Mouse (Mus musculus): ENCODE results near the gene Aars2. TPM values are rescaled to one million over a fixed set of nuclear protein-coding genes. Genes with fewer than 3 reads are reported as not detected.

The Aars2 gene
- polyA plus RNA-seq, 1 experiment from 2014 or later, result 35.7 TPM

GRCm38 (mm10) chr17:45503301-45503973, 3.2 kb upstream of the Aars2 start:
- H3K9me3 ChIP-seq (replicated peaks), result no peaks in the 10 kb centered on the region
- H3K4me3 ChIP-seq, result no peak overlapping the region
- WGBS, result 66% methylated on average over 5 of the region's 5 CpGs
- peaks cover 20% of the 10 kb centered on the region for H3K4me1 ChIP-seq
- peaks cover 2% of the 10 kb centered on the region for H3K36me3 ChIP-seq
- no peaks in the 10 kb centered on the region for H3K27me3 ChIP-seq (ENCODE audit: low read depth, poor library complexity, severe bottlenecking)
- H3K27ac ChIP-seq (replicated peaks), result no peak overlapping the region
- DNase-seq (ENCODE audit: low spot score), result no peak

GRCm38 (mm10) chr17:45505941-45506465, 638 bp upstream of the Aars2 start:
- Histone ChIP-seq H3K36me3 (peaks cover 24% of the 10 kb centered on the region), H3K4me3 (peak overlapping the region; percentile 83), H3K4me1 (peaks cover 17% of the 10 kb centered on the region), H3K27ac (replicated peaks) (no peak overlapping the region), H3K9me3 (replicated peaks) (no peaks in the 10 kb centered on the region), H3K27me3 (ENCODE audit: low read depth, poor library complexity, severe bottlenecking) (no peaks in the 10 kb centered on the region)
- DNase-seq (ENCODE audit: low spot score), result no peak
- 68% methylated on average over 6 of the region's 6 CpGs for WGBS

DNA sequence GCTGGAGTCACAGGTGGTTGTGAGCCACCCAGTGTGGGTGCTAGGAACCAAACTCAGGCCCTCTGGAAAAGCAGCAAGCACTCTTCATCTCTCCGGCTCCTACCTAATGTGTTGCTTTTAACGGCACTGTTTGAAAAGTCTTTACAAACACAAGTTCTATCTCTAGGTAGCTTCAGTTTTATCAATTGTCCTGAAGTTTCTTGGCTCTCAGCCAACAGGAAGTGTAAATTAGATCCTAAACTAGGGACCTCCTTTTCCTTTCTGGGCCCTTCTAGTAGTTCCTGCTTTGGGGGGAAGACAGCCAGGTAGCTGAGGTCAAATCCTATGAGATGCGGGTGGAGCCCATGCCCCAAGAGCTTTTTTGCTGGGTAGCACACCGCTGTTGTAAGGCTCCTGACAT, 4.2 kb downstream of the Aars2 start:
- WGBS, result 96% methylated on average over 4 of the region's 4 CpGs
- H3K36me3 ChIP-seq, result peaks cover 52% of the 10 kb centered on the region

DNA sequence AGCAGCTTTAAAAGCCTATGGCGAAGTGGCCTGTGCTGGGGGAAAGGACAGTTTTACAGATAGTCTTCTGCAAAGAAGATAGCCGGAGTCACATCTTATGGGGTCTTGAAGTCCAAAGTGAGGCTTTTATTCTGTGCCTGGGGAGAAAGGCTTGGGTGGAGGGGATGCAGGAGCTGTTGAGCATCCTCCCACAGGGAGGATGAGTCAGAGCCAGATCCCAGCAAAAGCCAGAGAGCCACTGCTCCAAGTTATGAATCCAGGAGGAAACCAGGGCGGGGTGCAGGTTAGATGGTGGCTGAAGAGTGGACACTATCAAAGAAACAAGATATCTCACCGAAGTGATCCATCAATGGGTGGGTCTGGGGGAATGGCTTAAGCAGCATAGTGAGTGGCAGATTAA, 5.1 kb downstream of the Aars2 start:
- Histone ChIP-seq H3K4me3 (no peak overlapping the region), H3K9me3 (replicated peaks) (no peaks in the 10 kb centered on the region), H3K4me1 (peaks cover 20% of the 10 kb centered on the region), H3K27ac (replicated peaks) (no peak overlapping the region), H3K36me3 (peaks cover 58% of the 10 kb centered on the region), H3K27me3 (ENCODE audit: low read depth, poor library complexity, severe bottlenecking) (no peaks in the 10 kb centered on the region)
- 90% methylated on average over 4 of the region's 4 CpGs for WGBS
- DNase-seq (ENCODE audit: low spot score), result no peak

More for the DNA sequence above, 4.2 kb downstream of the Aars2 start:
- H3K27ac ChIP-seq (replicated peaks), result no peak overlapping the region
- DNase-seq (ENCODE audit: low spot score), result no peak
- no peaks in the 10 kb centered on the region for H3K9me3 ChIP-seq (replicated peaks)
- H3K4me1 ChIP-seq, result peaks cover 22% of the 10 kb centered on the region
- H3K4me3 ChIP-seq, result no peak overlapping the region
- H3K27me3 ChIP-seq (ENCODE audit: low read depth, poor library complexity, severe bottlenecking), result no peaks in the 10 kb centered on the region

DNA sequence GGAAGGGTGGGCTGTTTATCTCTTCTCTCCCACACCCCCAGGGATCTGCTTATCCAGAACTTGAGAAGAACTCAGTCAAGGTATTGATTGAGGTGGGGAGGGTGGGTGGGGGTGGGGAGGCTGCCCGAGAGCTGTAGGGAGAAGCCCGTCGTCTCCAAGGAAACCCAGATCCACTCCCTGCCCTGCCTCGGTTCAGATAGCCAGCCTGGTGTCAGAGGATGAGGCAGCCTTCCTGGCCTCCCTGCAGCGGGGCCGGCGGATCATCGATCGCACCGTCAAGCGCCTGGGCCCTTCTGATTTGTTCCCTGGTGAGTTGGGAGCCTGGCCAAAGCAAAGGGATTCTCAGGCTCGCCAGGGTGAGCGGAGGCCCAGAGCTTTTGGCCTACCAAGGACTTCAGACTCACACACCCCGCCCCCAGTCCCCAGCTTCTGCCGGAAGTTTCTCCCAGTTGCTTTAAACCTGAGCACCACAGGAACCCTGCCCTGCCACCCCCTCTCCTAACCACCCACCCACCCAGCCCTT, 8.6 kb downstream of the Aars2 start:
- Histone ChIP-seq H3K27me3 (ENCODE audit: low read depth, poor library complexity, severe bottlenecking) (no peaks in the 10 kb centered on the region), H3K27ac (replicated peaks) (peak overlapping the region; percentile 14; the same call in 1 of the 2 replicates), H3K4me3 (no peak overlapping the region), H3K36me3 (peaks cover 75% of the 10 kb centered on the region), H3K4me1 (peaks cover 17% of the 10 kb centered on the region; the same call in 1 of the 2 replicates), H3K9me3 (replicated peaks) (no peaks in the 10 kb centered on the region)
- no peak for DNase-seq (ENCODE audit: low spot score)
- WGBS, result 51% methylated on average over 15 of the region's 15 CpGs

DNA sequence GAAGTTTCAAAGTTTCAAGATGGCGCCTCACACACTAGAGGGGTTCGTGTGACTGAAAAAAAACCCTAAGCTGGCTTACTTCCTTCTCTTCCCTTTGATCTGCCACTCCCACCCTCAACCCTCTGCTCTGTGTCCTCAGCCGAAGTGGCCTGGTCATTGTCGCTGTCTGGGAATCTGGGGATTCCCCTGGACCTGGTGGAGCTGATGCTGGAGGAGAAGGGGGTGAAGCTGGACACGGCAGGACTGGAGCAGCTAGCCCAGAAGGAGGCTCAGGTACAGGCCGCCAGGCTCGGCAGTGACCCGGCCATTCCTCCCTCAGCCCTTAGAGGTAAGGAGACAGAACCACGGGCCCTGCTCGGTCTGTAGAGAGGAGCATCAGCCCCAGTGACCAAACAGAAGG, 9.2 kb downstream of the Aars2 start:
- peaks cover 76% of the 10 kb centered on the region for H3K36me3 ChIP-seq
- no peak overlapping the region for H3K4me3 ChIP-seq
- H3K9me3 ChIP-seq (replicated peaks), result no peaks in the 10 kb centered on the region
- DNase-seq (ENCODE audit: low spot score), result no peak
- WGBS, result 89% methylated on average over 10 of the region's 10 CpGs
- H3K27me3 ChIP-seq (ENCODE audit: low read depth, poor library complexity, severe bottlenecking), result no peaks in the 10 kb centered on the region
- no peak overlapping the region for H3K27ac ChIP-seq (replicated peaks)
- H3K4me1 ChIP-seq, result peaks cover 19% of the 10 kb centered on the region; the same call in 1 of the 2 replicates

- H3K27me3 ChIP-seq (ENCODE audit: low read depth, poor library complexity, severe bottlenecking), result no peaks in the 10 kb centered on the region
- no peak overlapping the region for H3K27ac ChIP-seq (replicated peaks)
- peak; percentile 73 for DNase-seq (ENCODE audit: low spot score)
- peaks cover 76% of the 10 kb centered on the region for H3K36me3 ChIP-seq
- no peak overlapping the region for H3K4me3 ChIP-seq
- H3K9me3 ChIP-seq (replicated peaks), result no peaks in the 10 kb centered on the region
- peaks cover 19% of the 10 kb centered on the region; the same call in 1 of the 2 replicates for H3K4me1 ChIP-seq
- 61% methylated on average over 8 of the region's 8 CpGs for WGBS
These were observed 9.8 kb downstream of the Aars2 start for GRCm38 (mm10) chr17:45516488-45516887.

- H3K4me3 ChIP-seq, result no peak overlapping the region
- no peaks in the 10 kb centered on the region for H3K9me3 ChIP-seq (replicated peaks)
- H3K36me3 ChIP-seq, result peaks cover 73% of the 10 kb centered on the region
- H3K27me3 ChIP-seq (ENCODE audit: low read depth, poor library complexity, severe bottlenecking), result peaks cover 1% of the 10 kb centered on the region; the same call in 1 of the 2 replicates
- H3K4me1 ChIP-seq, result peaks cover 19% of the 10 kb centered on the region; the same call in 1 of the 2 replicates
- no peak overlapping the region for H3K27ac ChIP-seq (replicated peaks)
- WGBS, result 91% methylated on average over 21 of the region's 21 CpGs
- DNase-seq (ENCODE audit: low spot score), result no peak
These were observed 10.5 kb downstream of the Aars2 start for GRCm38 (mm10) chr17:45517135-45517534.

- peaks cover 21% of the 10 kb centered on the region for H3K4me1 ChIP-seq
- H3K27me3 ChIP-seq (ENCODE audit: low read depth, poor library complexity, severe bottlenecking), result peaks cover 4% of the 10 kb centered on the region; the same call in 1 of the 2 replicates
- peaks cover 73% of the 10 kb centered on the region for H3K36me3 ChIP-seq
- no peak overlapping the region for H3K27ac ChIP-seq (replicated peaks)
- no peaks in the 10 kb centered on the region for H3K9me3 ChIP-seq (replicated peaks)
- no peak overlapping the region for H3K4me3 ChIP-seq
- no peak for DNase-seq (ENCODE audit: low spot score)
- 94% methylated on average over 28 of the region's 28 CpGs for WGBS
These were observed 11.0 kb downstream of the Aars2 start for GRCm38 (mm10) chr17:45517549-45518215.

GRCm38 (mm10) chr17:45518766-45519475, 12.3 kb downstream of the Aars2 start:
- 94% methylated on average over 12 of the region's 12 CpGs for WGBS
- Histone ChIP-seq H3K36me3 (peaks cover 68% of the 10 kb centered on the region), H3K4me1 (peaks cover 31% of the 10 kb centered on the region), H3K9me3 (replicated peaks) (no peaks in the 10 kb centered on the region), H3K27ac (replicated peaks) (no peak overlapping the region), H3K27me3 (ENCODE audit: low read depth, poor library complexity, severe bottlenecking) (peaks cover 10% of the 10 kb centered on the region), H3K4me3 (no peak overlapping the region)
- DNase-seq (ENCODE audit: low spot score), result no peak

DNA sequence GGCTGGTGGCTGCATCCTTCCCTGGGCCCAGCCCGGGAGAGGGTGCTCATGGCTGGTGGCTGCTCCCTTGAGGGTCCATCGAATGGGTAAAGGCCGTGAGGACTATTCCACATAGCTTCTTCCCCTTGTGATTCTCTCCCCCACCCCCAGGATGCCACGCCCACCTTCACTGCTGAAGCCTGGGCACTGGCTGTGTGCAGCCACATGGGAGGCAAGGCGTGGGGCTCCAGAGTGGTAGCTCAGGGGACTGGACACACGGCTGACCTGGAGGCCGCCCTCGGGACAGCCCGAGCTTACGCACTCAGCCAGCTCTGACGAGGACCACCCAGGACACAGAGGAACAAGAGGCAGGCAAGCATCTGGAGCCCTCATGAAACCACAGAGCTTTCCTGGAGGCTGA, 13.5 kb downstream of the Aars2 start:
- Histone ChIP-seq H3K9me3 (replicated peaks) (no peaks in the 10 kb centered on the region), H3K27me3 (ENCODE audit: low read depth, poor library complexity, severe bottlenecking) (peaks cover 22% of the 10 kb centered on the region), H3K4me1 (peaks cover 25% of the 10 kb centered on the region), H3K27ac (replicated peaks) (no peak overlapping the region), H3K36me3 (peaks cover 58% of the 10 kb centered on the region), H3K4me3 (no peak overlapping the region)
- 88% methylated on average over 11 of the region's 11 CpGs for WGBS
- no peak for DNase-seq (ENCODE audit: low spot score)

DNA sequence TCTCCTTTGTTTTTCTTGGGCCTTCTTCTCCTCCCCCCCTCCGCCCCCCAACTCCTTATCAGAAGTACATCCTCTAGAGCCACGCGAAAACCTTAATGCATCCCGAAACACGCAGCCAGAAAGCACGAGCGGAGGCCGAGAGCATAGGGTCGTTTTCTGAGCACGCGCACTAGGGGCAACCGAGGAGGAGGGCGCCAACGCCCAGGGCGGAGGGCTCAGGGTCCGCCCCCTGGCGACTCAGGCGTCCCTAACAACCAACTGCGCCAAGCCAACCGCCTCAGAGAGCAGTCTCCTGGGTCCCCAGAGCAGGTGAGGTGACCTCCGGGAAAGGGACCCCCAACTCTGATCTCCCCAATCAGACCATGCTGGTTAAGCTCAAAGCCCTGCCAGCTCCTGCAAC, 16.6 kb downstream of the Aars2 start, which contains the start of gene Tcte1:
Tcte1 (plus strand) TSS at position 172 of the 400 bp plus-strand sequence.
- Histone ChIP-seq H3K27ac (replicated peaks) (peak within 1 kb of the TSS; percentile 80), H3K27me3 (ENCODE audit: low read depth, poor library complexity, severe bottlenecking) (peaks cover 37% of the 10 kb centered on the region), H3K4me3 (peak within 1 kb of the TSS; percentile 60), H3K36me3 (peaks cover 32% of the 10 kb centered on the region), H3K9me3 (replicated peaks) (no peaks in the 10 kb centered on the region), H3K4me1 (peaks cover 27% of the 10 kb centered on the region)
- WGBS, result under 1% methylated on average over 21 of the region's 21 CpGs
- peak; percentile 78 for DNase-seq (ENCODE audit: low spot score)

All from midbrain, embryonic 10.5 days (tissue).